Comparison of ENCODE assay signal across 8 mouse cellular contexts in genomic region chr9:61373942-61374900, GRCm38 (mm10). TPM values are rescaled to one million over a fixed set of nuclear protein-coding genes. Genes with fewer than 3 reads are reported as not detected.
A peak's percentile ranks its signal among the peaks of the same experiment; 100 is the strongest.
DNase-seq lines count a peak whose midpoint lies in the region; ATAC-seq and TF ChIP-seq lines count a peak whose summit lies in the region.

No protein-coding gene starts in this region.

- H3K4me1 ChIP-seq in heart, embryonic 11.5 days (ENCODE audit: control insufficient read depth, insufficient read depth, low read length), result peaks cover 59% of the 10 kb centered on the region
- H3K4me1 ChIP-seq in midbrain, postnatal 0 days (ENCODE audit: insufficient read depth, low read length), result peaks cover 44% of the 10 kb centered on the region; the same call in 1 of the 2 replicates

- peak overlapping the region; percentile 93 for H3K9ac ChIP-seq in heart, embryonic 11.5 days (ENCODE audit: low read depth, low read length)
- H3K9ac ChIP-seq in midbrain, postnatal 0 days (replicated peaks; ENCODE audit: low read length, poor library complexity, severe bottlenecking), result peak overlapping the region; percentile 93

- peak; percentile 59 for TF ChIP-seq CTCF in midbrain, postnatal 0 days (IDR thresholded peaks at IDR 0.05)

- 1% methylated on average over 40 of the region's 51 CpGs for WGBS in heart, embryonic 11.5 days (ENCODE audit: insufficient replicate concordance)
- WGBS in midbrain, postnatal 0 days, result under 1% methylated on average over 49 of the region's 51 CpGs

- no peaks in the 10 kb centered on the region for H3K36me3 ChIP-seq in heart, embryonic 11.5 days (ENCODE audit: control insufficient read depth, insufficient read depth, low read length)
- H3K36me3 ChIP-seq in midbrain, postnatal 0 days (ENCODE audit: insufficient read depth, low read length), result no peaks in the 10 kb centered on the region

- peak overlapping the region; percentile 96 for H3K4me2 ChIP-seq in heart, embryonic 11.5 days
- H3K4me2 ChIP-seq in midbrain, postnatal 0 days (ENCODE audit: low read depth, low read length, poor library complexity, severe bottlenecking), result peak overlapping the region; percentile 92

- DNase-seq in adrenal gland, adult 2 months, result peak; percentile 69
- no peak for DNase-seq in adrenal gland, adult 8-10 months
- DNase-seq in 416B (ENCODE audit: low read depth), result peak; percentile 51
- DNase-seq in cerebellum, adult 8-10 months, result peak; percentile 46
- peak; percentile 66 to 76 for DNase-seq in kidney, postnatal 4 days
- peak; percentile 66 for DNase-seq in midbrain, postnatal 0 days (ENCODE audit: low spot score)
- DNase-seq in thymus, postnatal 36 days, result peak; percentile 63 to 70

- no peaks in the 10 kb centered on the region for H3K9me3 ChIP-seq in heart, embryonic 11.5 days (replicated peaks; ENCODE audit: control insufficient read depth, low read length)
- H3K9me3 ChIP-seq in midbrain, postnatal 0 days (ENCODE audit: low read length), result no peaks in the 10 kb centered on the region

- H3K4me3 ChIP-seq in heart, embryonic 11.5 days (ENCODE audit: low read depth, low read length), result peak overlapping the region; percentile 88
- H3K4me3 ChIP-seq in midbrain, postnatal 0 days (ENCODE audit: low read depth, low read length), result peak overlapping the region; percentile 86

- H3K27ac ChIP-seq in heart, embryonic 11.5 days (ENCODE audit: low read depth, low read length), result peak overlapping the region; percentile 82
- peak overlapping the region; percentile 92 for H3K27ac ChIP-seq in midbrain, postnatal 0 days (ENCODE audit: low read depth, low read length)

- no peak for ATAC-seq in heart, embryonic 11.5 days (replicated peaks; ENCODE audit: insufficient number of reproducible peaks, low FRiP score, low TSS enrichment)
- ATAC-seq in midbrain, postnatal 0 days (ENCODE audit: low FRiP score), result no peak

- peaks cover 23% of the 10 kb centered on the region for H3K27me3 ChIP-seq in heart, embryonic 11.5 days (ENCODE audit: control insufficient read depth, insufficient read depth, low read length)
- H3K27me3 ChIP-seq in midbrain, postnatal 0 days (ENCODE audit: insufficient read depth, low read length), result no peaks in the 10 kb centered on the region

RNA-seq across cellular contexts. Expression of gene Tle3, which starts 2.1 kb away (rescaled TPM):
- 100 to 1,000 TPM; 106 to 160 TPM for total RNA-seq in adrenal gland, adult 2 months (2021)
- polyA plus RNA-seq in adrenal gland, adult 2 months (2012; rRNA removed), result 193 and 277 TPM in 2 replicates
- 100 to 1,000 TPM; 100 to 139 (median 108) TPM for total RNA-seq in adrenal gland, adult 8-10 months (2022)
- 9.3 and 11.4 TPM in 2 replicates for polyA plus RNA-seq in heart, embryonic 11.5 days (2014; fragmentation: Nextera tagmentation; extraction: Ambion mirVana)
- 82.2 and 94.9 TPM in 2 replicates for total RNA-seq in midbrain, postnatal 0 days (2014; rRNA removed)
- polyA plus RNA-seq in midbrain, postnatal 0 days (2015; fragmentation: Nextera tagmentation; extraction: Ambion mirVana), result 20.2 and 21.8 TPM in 2 replicates
